Mouse (Mus musculus): ENCODE measurements around the gene Doc2b. TPM values are rescaled to one million over a fixed set of nuclear protein-coding genes. Genes with fewer than 3 reads are reported as not detected.

Doc2b gene
- not detected for total RNA-seq (2023)

GRCm38 (mm10) chr11:75796029-75796445 lies at the start of gene Doc2b:
Gene Doc2b, minus strand, starts transcription at chr11:75796049.

GRCm38 (mm10) chr11:75732434-75733226 lies 63.2 kb downstream of the Doc2b start, which contains the start of gene Ywhae:
Gene Ywhae, plus strand, starts transcription at chr11:75732869.

Other genes with a start within 250 kb of the Doc2b start
- gene Pitpna, start 208.0 kb downstream of the Doc2b start, total RNA-seq (2023) = 170 TPM
- gene Inpp5k, start 165.1 kb downstream of the Doc2b start, total RNA-seq (2023) = 98.2 TPM
- gene Myo1c, start 145.5 kb downstream of the Doc2b start, total RNA-seq (2023) = 29.1 TPM
- 54.4 TPM for gene Crk, start 116.8 kb downstream of the Doc2b start, total RNA-seq (2023)
- 159 TPM for gene Ywhae, start 63.2 kb downstream of the Doc2b start, total RNA-seq (2023)
- gene Rph3al, start 142.4 kb upstream of the Doc2b start, total RNA-seq (2023) = 14.9 TPM
- gene 1700016K19Rik, start 203.9 kb upstream of the Doc2b start, total RNA-seq (2023) = 0.77 TPM
- gene Rflnb, start 231.7 kb upstream of the Doc2b start, total RNA-seq (2023) = 58.3 TPM

All from CD8-positive naive resting alpha-beta T cell, adult 57 days (primary cell).